Mouse (Mus musculus): ENCODE data around the gene Aldh3a1.

Aldh3a1 gene

GRCm38 (mm10) chr11:61231329-61231728, 24.0 kb downstream of the Aldh3a1 start:
- in situ Hi-C loops (cut with MboI, MseI): no loop called here

GRCm38 (mm10) chr11:61234174-61234573, 26.8 kb downstream of the Aldh3a1 start:
- in situ Hi-C loops (cut with MboI, MseI): no loop called here

GRCm38 (mm10) chr11:61236015-61236414, 28.7 kb downstream of the Aldh3a1 start:
- in situ Hi-C loops (cut with MboI, MseI): no loop called here

GRCm38 (mm10) chr11:61244406-61244805, 37.1 kb downstream of the Aldh3a1 start:
- in situ Hi-C loops (cut with MboI, MseI): no loop called here

- in situ Hi-C loops (cut with MboI, MseI): no loop called here
These were observed 44.4 kb downstream of the Aldh3a1 start for GRCm38 (mm10) chr11:61251741-61252140.

GRCm38 (mm10) chr11:61252807-61253206, 45.5 kb downstream of the Aldh3a1 start:
- in situ Hi-C loops (cut with MboI, MseI): no loop called here

DNA sequence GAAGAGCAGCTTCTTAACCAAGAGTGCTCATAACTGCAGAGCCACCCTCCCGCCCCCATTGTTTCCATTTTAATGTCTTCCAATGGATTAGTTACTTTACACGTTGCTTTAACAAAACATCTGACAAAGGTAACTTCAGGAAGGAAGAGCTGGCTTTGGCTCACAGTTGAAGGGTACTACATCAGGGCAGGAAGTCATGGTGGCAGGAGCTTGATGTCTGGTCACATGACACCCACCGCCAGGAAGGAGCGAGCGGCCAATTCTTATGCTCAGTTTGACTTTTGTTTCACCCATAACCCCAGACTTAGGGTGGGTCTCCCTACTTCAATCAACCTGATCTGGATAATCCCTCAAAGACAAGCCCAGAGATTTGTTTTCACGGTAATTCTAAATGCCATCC, 51.8 kb downstream of the Aldh3a1 start:
- in situ Hi-C loops (cut with MboI, MseI): no loop called here

- in situ Hi-C loops (cut with MboI, MseI): no loop called here
These were observed 55.2 kb downstream of the Aldh3a1 start for GRCm38 (mm10) chr11:61262516-61262915.

- in situ Hi-C loops (cut with MboI, MseI): no loop called here
These were observed 56.5 kb downstream of the Aldh3a1 start for GRCm38 (mm10) chr11:61263841-61264240.

- in situ Hi-C loops (cut with MboI, MseI): loop anchor here in 1 of 2 experiments (5.0 kb wide), 1 partner anchor 160 kb away; no protein-coding TSS in a partner anchor
These were observed 59.5 kb downstream of the Aldh3a1 start, which contains the start of gene Aldh3a2 for GRCm38 (mm10) chr11:61266551-61267533. Aldh3a2 (minus strand) TSS chr11:61267464.
